13 mouse cellular contexts compared by ENCODE assay signal in the genomic region with DNA sequence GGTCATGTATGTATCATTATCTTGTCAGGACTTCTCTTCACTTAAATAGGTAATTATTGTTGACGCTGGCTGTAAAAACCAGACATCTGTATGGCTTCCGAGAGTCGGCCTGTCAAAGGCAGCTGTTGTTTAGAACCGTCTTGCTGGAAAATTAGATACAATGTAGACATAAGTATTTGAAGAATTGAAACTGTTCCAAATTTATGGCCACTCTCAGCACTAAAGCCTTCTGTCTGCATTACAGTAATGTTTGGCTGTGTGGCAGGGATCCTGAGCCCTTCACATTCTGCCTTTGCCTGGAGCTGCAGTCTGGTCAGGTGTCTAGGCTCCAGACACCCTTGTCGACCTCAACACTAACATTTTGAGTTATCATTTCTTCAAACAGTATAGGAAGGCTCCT.
"Had no signal": no experiment of that assay in that cellular context is flagged by ENCODE, and none has a peak within 500 bp of the region (broad histone marks: within the 10 kb centered on the region; RNA-seq: fewer than 3 reads in every experiment).

No protein-coding gene starts in this region.

- H3K4me2 ChIP-seq: intestine, embryonic 15.5 days; kidney, embryonic 15.5 days; liver, embryonic 11.5 days; liver, embryonic 15.5 days; midbrain, embryonic 13.5 days; neural tube, embryonic 15.5 days had no signal

- H3K27me3 ChIP-seq: intestine, embryonic 15.5 days; kidney, embryonic 15.5 days; liver, embryonic 15.5 days; midbrain, embryonic 13.5 days; neural tube, embryonic 15.5 days had no signal

- H3K36me3 ChIP-seq: intestine, embryonic 15.5 days; kidney, embryonic 15.5 days; limb, embryonic 10.5 days; liver, embryonic 15.5 days; midbrain, embryonic 13.5 days; neural tube, embryonic 15.5 days had no signal

- H3K4me3 ChIP-seq: intestine, embryonic 15.5 days; kidney, embryonic 15.5 days; left cerebral cortex, adult 2 months; limb, embryonic 10.5 days; liver, embryonic 15.5 days; midbrain, embryonic 13.5 days; myocyte; neural tube, embryonic 15.5 days had no signal

- H3K4me1 ChIP-seq: intestine, embryonic 15.5 days; kidney, embryonic 15.5 days; limb, embryonic 10.5 days; liver, embryonic 15.5 days; midbrain, embryonic 13.5 days; neural tube, embryonic 15.5 days had no signal

- H3K27ac ChIP-seq: intestine, embryonic 15.5 days; kidney, embryonic 15.5 days; left cerebral cortex, adult 2 months; limb, embryonic 10.5 days; liver, embryonic 15.5 days; midbrain, embryonic 13.5 days; neural tube, embryonic 15.5 days had no signal

- H3K9ac ChIP-seq: intestine, embryonic 15.5 days; kidney, embryonic 15.5 days; liver, embryonic 15.5 days; midbrain, embryonic 13.5 days; neural tube, embryonic 15.5 days had no signal

- H3K9me3 ChIP-seq: intestine, embryonic 15.5 days; kidney, embryonic 15.5 days; limb, embryonic 10.5 days; liver, embryonic 15.5 days; midbrain, embryonic 13.5 days; neural tube, embryonic 15.5 days had no signal

- ATAC-seq: intestine, embryonic 15.5 days; midbrain, embryonic 13.5 days had no signal

- DNase-seq: kidney, adult 18-20 months; kidney, postnatal 25 days; right cerebral cortex, postnatal 4 days; thymus, postnatal 36 days had no signal
